Mouse (Mus musculus): ENCODE measurements around the gene Fgfbp1. TPM values are rescaled to one million over a fixed set of nuclear protein-coding genes. Genes with fewer than 3 reads are reported as not detected.

Gene Fgfbp1
- polyA plus RNA-seq, 1 experiment from 2014 or later: 194 TPM

Other genes with a start within 250 kb of the Fgfbp1 start
- 2.0 and 4.0 TPM in 2 replicates for gene Bst1, start 162.9 kb downstream of the Fgfbp1 start, polyA plus RNA-seq (2015; fragmentation: Nextera tagmentation; extraction: Ambion mirVana)
- gene Fbxl5, start 160.1 kb downstream of the Fgfbp1 start, polyA plus RNA-seq (2015; fragmentation: Nextera tagmentation; extraction: Ambion mirVana): 54.0 and 54.6 TPM in 2 replicates
- gene Cd38, start 113.2 kb downstream of the Fgfbp1 start, polyA plus RNA-seq (2015; fragmentation: Nextera tagmentation; extraction: Ambion mirVana): 7.0 and 7.2 TPM in 2 replicates
- gene Gm7879, start 68.6 kb downstream of the Fgfbp1 start, polyA plus RNA-seq (2015; fragmentation: Nextera tagmentation; extraction: Ambion mirVana): 0.45 TPM in 1 of 2 replicates, not detected in the other
- 28.1 and 31.3 TPM in 2 replicates for gene Prom1, start 120.3 kb upstream of the Fgfbp1 start, polyA plus RNA-seq (2015; fragmentation: Nextera tagmentation; extraction: Ambion mirVana)
- gene Tapt1, start 244.8 kb upstream of the Fgfbp1 start, polyA plus RNA-seq (2015; fragmentation: Nextera tagmentation; extraction: Ambion mirVana): 30.7 and 30.9 TPM in 2 replicates

All from limb, embryonic 15.5 days (tissue).